Mouse (Mus musculus) midbrain, embryonic 10.5 days (tissue): ENCODE results near the gene Defb11. TPM values are rescaled to one million over a fixed set of nuclear protein-coding genes. Genes with fewer than 3 reads are reported as not detected.

Experiments used
- polyA plus RNA-seq: library from polyadenylated mRNA; unstranded; fragments of >200 nt; fragmentation: Nextera tagmentation; extraction: Ambion mirVana; gene quantifications from 2 replicates; pipeline ENCODE4 v1.2.1, GENCODE M21; 2016

Gene Defb11
- polyA plus RNA-seq, 1 experiment from 2014 or later = not detected

Other genes with a start within 250 kb of the Defb11 start
- not detected in 2 replicates for gene Defa34, start 240.6 kb downstream of the Defb11 start, polyA plus RNA-seq
- not detected in 2 replicates for gene AY761184, start 202.8 kb downstream of the Defb11 start, polyA plus RNA-seq
- gene Defa24, start 171.9 kb downstream of the Defb11 start, polyA plus RNA-seq = not detected in 2 replicates
- gene Defb50, start 82.9 kb downstream of the Defb11 start, polyA plus RNA-seq = not detected in 2 replicates
- gene Defb2, start 66.5 kb downstream of the Defb11 start, polyA plus RNA-seq = not detected in 2 replicates
- not detected in 2 replicates for gene Defb10, start 47.5 kb downstream of the Defb11 start, polyA plus RNA-seq
- gene Defb9, start 21.0 kb downstream of the Defb11 start, polyA plus RNA-seq = not detected in 2 replicates
- gene Defb15, start 26.3 kb upstream of the Defb11 start, polyA plus RNA-seq = not detected in 2 replicates
- gene Defb35, start 31.9 kb upstream of the Defb11 start, polyA plus RNA-seq = not detected in 2 replicates
- not detected in 2 replicates for gene Defb13, start 40.4 kb upstream of the Defb11 start, polyA plus RNA-seq
- gene Fam90a1a, start 52.3 kb upstream of the Defb11 start, polyA plus RNA-seq = not detected in 2 replicates
- not detected in 2 replicates for gene Ccdc70, start 63.4 kb upstream of the Defb11 start, polyA plus RNA-seq
- gene Atp7b, start 153.9 kb upstream of the Defb11 start, polyA plus RNA-seq = 2.4 and 2.6 TPM in 2 replicates
- 39.4 and 41.0 TPM in 2 replicates for gene Alg11, start 154.3 kb upstream of the Defb11 start, polyA plus RNA-seq
- 0.06 and 0.07 TPM in 2 replicates for gene Nek5, start 218.6 kb upstream of the Defb11 start, polyA plus RNA-seq